Mouse (Mus musculus): ENCODE data around the gene Rhob.

Rhob gene

DNA sequence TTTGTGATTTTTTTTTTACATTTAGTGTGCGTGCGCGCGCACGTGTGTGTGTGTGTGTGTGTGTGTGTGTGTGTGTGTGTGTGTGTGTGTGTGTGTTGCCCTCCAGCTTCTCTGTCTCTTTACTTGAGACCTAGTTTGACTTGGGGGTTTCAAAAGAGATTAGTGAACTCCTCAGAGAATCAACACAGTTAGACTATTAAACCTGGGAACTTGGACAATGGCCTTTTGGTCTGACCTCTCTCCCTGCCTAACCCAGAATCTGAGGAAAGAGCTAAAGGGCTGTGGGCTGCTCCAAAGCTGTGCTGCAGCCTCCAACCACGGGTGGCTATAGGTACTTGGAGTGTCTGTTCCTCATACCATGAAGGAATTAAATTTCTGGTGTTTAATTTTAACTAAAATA lies 4.3 kb upstream of the Rhob start:
- DNase-seq (ENCODE audit: low spot score) = no peak

- DNase-seq (ENCODE audit: low spot score) = peak; percentile 46
These were observed 2.7 kb upstream of the Rhob start for GRCm38 (mm10) chr12:8502546-8502945.

DNA sequence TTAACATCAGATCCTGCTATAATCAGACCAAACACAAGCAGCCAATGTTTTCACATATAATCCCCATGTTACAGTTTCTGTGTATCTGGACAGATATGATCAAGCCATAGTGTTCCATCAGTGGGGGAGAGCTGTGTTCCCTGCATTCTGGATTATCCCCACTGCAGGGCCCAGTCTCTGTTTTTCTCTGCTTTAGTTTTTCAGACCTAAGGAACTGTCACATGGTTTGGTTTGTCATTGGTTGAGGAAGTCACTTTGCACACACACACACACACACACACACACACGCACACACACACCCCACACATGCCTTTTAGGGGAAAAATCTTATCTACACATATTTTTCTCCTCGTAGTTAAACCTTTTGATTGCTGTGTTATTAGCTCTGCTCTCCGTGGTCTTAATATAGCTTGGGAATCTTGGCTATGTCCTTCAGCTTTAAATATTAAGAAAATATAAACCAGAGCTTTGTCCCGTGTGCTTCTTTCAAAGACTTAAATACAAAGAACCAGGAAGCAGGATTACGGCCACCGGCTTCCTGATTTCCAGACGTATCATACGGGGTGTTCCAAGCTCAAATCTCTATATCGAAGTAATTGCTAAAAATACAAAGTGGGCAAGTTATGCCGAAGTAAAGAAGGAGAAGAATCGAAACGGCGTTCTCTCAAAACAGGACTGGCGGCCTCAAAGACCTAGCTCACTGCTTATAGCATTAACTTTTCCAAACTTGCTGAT lies 1.9 kb upstream of the Rhob start:
- DNase-seq (ENCODE audit: low spot score) = no peak

DNA sequence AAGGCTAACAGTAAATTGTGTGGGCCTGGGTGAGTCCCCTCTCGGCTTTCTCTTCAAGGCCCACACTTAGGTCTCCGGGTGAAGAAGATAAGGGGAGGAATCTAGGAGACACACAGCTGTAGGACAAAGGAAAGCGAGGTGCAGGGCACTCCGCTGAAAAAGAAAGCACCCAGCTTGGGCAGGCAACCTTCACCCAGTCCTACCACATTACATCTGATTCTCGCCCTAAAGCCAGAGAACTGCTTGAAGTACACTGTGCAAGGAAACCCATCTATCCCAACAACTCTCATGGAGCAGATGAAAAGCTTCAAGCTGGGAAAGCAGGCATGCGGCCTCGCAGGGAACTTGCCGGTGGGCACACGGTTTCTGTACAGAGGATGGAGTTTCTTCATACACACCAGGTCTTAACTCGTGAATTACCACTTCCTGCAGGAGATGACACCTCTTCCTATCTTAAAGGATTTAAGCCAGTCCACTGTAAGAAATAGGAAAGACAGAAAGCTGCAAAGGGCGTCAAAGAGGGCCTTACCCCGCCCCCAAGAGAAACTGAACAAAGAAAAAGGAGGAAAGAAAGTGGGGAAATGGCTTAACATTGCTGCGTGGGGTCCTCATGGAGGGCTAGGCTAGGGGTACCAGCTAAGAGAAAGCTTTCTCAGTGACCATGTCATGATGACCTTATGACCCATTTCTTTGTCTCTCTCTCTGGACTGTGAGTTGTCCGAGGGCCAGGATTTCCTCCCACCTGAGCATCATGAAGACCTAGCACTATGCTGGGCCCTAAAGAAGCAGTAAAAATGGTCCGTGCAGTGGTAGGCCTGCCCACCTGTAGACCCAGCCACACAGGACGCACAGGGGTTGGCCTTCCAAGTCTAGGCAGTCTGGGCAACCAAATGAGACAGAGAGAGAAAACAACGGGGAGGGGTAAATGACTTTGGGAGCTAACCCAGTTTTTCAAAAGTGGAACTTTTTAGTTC lies 1.1 kb upstream of the Rhob start:
- no peak for DNase-seq (ENCODE audit: low spot score)

GRCm38 (mm10) chr12:8499001-8499870 lies 573 bp downstream of the Rhob start:
- peak; percentile 50 for DNase-seq (ENCODE audit: low spot score)

GRCm38 (mm10) chr12:8498591-8499000 lies 1.2 kb downstream of the Rhob start:
- DNase-seq (ENCODE audit: low spot score) = no peak

DNA sequence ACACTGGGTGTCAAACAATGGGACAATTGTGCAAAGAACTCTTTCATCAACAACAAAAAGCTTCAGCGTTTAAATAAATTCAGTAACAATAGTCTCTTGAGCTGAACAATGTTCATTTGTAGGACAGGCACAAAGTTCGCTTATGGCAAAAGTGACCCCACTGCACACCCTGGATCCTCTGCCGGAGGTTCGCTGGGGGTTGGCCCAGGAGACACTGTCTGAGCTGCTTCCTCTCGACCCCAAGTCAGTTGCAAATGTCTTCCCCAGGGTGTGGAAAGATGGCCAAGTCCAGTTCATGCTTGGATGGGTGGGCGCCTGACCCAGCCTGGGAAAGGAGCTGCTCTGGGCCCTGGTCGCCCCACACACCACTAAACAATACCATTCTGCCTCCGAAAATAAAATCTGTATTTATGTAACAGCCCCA lies 1.6 kb downstream of the Rhob start:
- DNase-seq (ENCODE audit: low spot score) = no peak

DNA sequence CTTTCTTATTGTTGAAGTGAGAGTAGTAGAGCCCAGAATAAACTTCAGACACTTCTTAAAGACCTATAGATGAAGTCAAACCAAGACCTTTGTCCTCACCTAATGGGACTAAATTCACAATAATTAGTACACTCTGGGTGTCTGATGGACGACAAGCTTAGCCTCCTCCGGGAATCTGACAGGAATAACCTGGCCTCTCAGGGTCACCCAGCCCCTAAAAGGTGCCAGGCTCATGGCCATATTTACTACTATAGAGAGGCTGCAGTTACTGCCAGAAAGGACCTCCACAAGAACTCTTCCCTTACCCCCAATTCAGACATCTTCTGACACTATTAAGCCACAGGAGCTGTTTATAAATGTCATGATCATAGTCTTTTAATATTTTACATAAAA lies 2.5 kb downstream of the Rhob start:
- DNase-seq (ENCODE audit: low spot score) = no peak

DNA sequence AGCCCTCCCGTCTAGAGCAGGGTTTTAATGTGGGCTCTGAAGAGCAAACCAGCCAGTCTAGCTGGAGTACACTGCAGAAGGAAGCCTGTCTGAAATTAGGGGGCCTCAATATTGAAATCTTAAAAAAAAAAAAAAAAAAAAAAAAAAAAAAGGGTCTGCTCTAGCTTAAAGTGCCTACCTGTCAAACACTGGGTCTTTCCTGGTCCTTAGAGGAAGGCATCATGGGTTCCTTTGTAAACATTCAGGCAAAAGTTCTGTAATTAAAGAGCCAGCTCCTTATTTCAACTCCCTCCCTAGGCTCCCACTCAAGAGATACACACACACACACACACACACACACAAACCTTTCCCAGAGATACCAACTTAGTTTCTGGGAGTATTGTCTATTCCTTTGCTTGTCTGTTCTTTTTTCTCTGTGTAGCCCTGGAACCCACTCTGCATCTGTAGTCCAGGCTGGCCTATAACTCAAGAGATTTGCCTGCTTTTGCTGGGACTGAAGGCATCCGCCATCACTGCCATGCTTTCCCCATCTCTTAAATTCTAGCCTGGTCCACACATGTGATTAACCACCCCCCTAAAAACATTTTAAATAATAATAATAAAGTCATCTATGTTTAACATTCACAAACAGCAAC lies 3.0 kb downstream of the Rhob start:
- DNase-seq (ENCODE audit: low spot score) = no peak

DNA sequence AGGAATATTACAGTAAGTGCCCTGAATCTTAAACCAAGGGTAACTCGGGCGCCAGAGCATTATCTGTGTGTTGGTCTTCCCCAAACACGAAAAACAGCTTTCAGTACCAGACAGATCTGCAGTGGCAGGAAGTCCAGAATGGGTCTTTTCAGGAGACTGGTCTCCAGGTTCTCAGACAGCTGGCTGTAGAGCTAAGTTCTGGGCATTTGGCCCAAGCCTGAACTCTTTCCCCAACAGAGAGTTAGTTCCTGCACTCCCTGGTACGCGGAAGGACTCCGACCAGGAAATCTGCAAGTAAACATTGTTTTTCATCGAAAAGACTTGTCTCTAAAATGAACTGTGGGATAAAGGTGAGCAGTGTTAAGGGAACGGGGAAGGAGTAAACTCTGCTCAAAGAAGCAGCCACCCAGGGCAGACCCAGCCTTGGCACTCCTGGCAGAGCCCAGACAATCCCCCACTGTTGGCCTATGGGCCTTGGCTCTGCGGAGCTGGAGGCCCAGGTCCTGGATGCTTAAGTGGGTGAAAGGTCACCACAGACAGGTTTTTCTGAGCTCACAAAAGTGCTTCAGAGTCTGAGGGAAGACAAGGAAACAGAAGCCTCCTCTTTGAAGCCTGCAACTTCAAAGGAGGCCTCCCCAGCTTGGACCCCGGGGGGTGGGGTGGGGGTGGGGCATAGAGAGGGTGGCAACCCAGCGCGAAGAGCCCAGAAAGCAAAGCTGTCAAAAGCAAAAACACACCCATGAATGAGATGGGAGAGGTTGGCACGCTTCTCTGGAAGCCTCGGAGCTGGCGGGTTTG lies 3.7 kb downstream of the Rhob start:
- no peak for DNase-seq (ENCODE audit: low spot score)

DNA sequence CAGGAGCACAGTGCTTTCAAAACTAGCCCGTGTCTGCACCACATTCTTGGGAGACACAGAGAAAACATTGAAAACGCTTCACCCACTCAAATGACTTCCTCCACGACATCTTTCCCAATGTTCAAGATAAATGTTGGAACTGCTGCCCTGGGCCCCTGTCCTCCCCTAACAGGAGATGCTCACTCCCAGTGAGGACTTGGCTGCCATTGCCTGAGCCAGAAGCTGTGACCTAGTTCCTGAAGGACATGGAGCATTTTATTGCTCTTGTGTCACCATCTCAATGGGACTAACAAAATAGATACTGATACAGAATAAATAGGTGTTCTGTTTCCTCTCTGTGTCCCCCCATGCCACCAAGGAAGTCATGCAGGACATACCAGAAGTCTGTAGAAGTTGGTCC lies 5.1 kb downstream of the Rhob start:
- DNase-seq (ENCODE audit: low spot score) = no peak

DNA sequence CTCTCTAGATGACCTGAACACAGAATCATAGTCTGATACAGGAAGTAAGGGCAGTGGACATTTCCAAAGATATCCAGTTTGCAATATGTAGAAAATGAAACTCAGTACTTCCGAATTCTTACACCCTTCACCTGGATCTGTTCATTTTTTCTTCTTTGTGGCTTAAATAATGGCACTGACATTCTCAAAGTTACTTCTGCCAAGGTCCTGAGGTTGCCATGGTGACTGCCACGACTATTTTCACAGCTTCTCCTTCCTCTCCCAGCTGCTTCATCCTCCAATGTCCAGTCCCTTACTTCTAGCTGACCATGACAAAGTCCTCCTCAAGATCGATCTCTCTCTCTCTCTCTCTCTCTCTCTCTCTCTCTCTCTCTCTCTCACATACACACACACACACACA lies 6.4 kb downstream of the Rhob start:
- no peak for DNase-seq (ENCODE audit: low spot score)

- no peak for DNase-seq (ENCODE audit: low spot score)
These were observed 10.7 kb downstream of the Rhob start for GRCm38 (mm10) chr12:8489098-8489497.

DNA sequence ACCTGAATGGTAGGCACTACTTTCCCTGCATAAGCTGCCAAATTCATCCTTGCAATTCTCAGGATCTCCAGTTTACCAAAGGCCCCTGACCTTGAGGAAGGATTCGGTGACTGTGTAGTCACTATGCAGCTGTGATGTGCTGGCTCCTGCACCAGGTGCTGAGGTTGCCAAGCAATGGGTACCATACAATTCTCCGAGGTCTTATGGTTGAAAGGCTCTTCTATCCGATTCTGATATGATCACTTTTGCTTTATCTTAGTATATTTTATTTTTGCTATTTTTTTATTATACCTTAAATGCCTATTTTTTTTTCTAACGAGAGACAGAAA lies 11.2 kb downstream of the Rhob start:
- DNase-seq (ENCODE audit: low spot score) = no peak

- no peak for DNase-seq (ENCODE audit: low spot score)
These were observed 11.7 kb downstream of the Rhob start for GRCm38 (mm10) chr12:8487959-8488651.

DNA sequence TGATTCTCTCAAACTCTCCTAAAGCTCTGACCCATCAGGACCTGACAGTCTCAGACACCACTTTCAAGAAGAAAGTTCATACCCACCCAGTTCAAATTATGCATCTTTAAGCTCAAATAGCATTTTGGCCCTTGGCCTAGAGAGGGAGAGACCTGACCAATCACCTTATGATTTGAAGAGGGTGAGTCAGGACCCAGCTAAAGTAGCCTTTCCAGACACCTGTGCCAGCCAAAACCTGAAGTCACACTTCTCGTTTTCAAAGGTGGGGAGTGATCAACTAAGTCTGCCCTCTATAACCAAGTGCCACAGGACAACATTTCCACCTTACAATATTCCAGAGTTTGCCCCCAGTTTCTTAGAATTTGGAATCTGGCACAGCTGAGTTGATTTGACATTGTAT lies 12.5 kb downstream of the Rhob start:
- DNase-seq (ENCODE audit: low spot score) = no peak

- no peak for DNase-seq (ENCODE audit: low spot score)
These were observed 14.6 kb downstream of the Rhob start for GRCm38 (mm10) chr12:8485247-8485646.

- no peak for DNase-seq (ENCODE audit: low spot score)
These were observed 17.6 kb downstream of the Rhob start for GRCm38 (mm10) chr12:8482169-8482568.

DNA sequence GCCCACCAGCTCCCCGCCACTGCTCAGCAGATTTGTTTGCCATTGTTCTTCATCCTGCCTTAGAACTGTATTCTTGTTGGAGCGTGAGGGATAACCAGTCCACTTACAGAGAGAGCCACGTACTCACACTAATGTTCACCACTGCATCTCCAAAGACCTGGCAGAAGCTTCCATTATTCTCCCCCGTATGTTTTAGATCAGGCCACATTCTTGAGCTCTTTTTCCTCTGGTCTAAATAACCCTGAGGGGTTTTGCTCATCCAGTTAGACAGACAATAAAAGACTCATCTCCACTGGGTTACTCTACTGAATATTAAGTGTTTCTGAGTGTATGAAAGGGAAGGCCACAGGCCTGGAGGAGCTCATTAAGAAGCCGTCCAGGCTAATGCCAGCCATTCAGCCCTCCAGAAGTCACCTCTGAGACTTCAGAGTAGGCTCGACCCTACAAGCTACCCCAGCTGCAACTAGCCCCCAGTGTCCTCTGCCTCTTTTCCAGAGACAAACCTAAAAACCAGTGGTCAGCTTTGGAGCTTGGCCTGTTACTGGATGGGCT lies 24.9 kb downstream of the Rhob start:
- DNase-seq (ENCODE audit: low spot score) = no peak
